Mouse (Mus musculus) neural tube, embryonic 14.5 days (tissue): ENCODE measurements around the gene Thrb. TPM values are rescaled to one million over a fixed set of nuclear protein-coding genes. Genes with fewer than 3 reads are reported as not detected.

Experiments
- ATAC-seq: fragments of 200-750 bp; cut with Nextera tagmentation; 2 replicates; pipeline ENCODE4 v1.8.0; 2017; ENCODE audit warnings: low read depth, mild to moderate bottlenecking, moderate TSS enrichment, moderate library complexity
- H3K27ac ChIP-seq: fragments of 300-500 bp; sonication (generic); 2 replicates; pipeline ENCODE4 v1.5.1; 2014; ENCODE audit warnings: low read depth, mild to moderate bottlenecking, control low read depth, low read length, moderate library complexity, mixed read lengths
- H3K27me3 ChIP-seq: fragments of 300-500 bp; sonication (generic); 2 replicates; pipeline ENCODE4 v1.6.1; 2014; ENCODE audit warnings: low read length; ENCODE audit not compliant: control insufficient read depth, insufficient read depth
- H3K36me3 ChIP-seq: fragments of 300-500 bp; sonication (generic); 2 replicates; pipeline ENCODE4 v1.6.1; 2014; ENCODE audit warnings: low read length, mixed read lengths; ENCODE audit not compliant: control insufficient read depth, insufficient read depth
- H3K4me1 ChIP-seq: fragments of 300-500 bp; sonication (generic); 2 replicates; pipeline ENCODE4 v1.6.1; 2014; ENCODE audit warnings: low read length; ENCODE audit not compliant: control insufficient read depth, insufficient read depth
- H3K4me2 ChIP-seq: fragments of 300-500 bp; sonication (generic); 2 replicates; pipeline ENCODE4 v1.6.1; 2014; ENCODE audit warnings: mild to moderate bottlenecking, low read depth, low read length, control low read depth
- H3K4me3 ChIP-seq: fragments of 300-500 bp; sonication (generic); 2 replicates; pipeline ENCODE4 v1.5.1; 2014; ENCODE audit warnings: low read depth, low read length, control low read depth, mixed read lengths
- H3K9ac ChIP-seq: fragments of 300-500 bp; sonication (generic); replicated peaks from 2 replicates; pipeline ENCODE4 v1.6.1; 2014; ENCODE audit warnings: low read depth, mild to moderate bottlenecking, control low read depth, low read length, mixed read lengths
- H3K9me3 ChIP-seq: fragments of 300-500 bp; sonication (generic); 2 replicates; pipeline ENCODE4 v1.6.1; 2016; ENCODE audit warnings: low read length; ENCODE audit not compliant: control insufficient read depth
- WGBS: fragments of 180-500 bp; shearing (Covaris S2); extraction: QIAGEN DNeasy Blood & Tissue Kit; methylation state at CpG from one replicate; pipeline ENCODE4 v1.1.7; 2014; 5-methylcytosine and 5-hydroxymethylcytosine counted together
- polyA plus RNA-seq: library from polyadenylated mRNA; unstranded; fragments of >200 nt; fragmentation: Nextera tagmentation; extraction: Ambion mirVana; gene quantifications from 2 replicates; pipeline ENCODE4 v1.2.1, GENCODE M21; 2014

Gene Thrb
- polyA plus RNA-seq, 1 experiment from 2014 or later: 1.7 TPM

DNA sequence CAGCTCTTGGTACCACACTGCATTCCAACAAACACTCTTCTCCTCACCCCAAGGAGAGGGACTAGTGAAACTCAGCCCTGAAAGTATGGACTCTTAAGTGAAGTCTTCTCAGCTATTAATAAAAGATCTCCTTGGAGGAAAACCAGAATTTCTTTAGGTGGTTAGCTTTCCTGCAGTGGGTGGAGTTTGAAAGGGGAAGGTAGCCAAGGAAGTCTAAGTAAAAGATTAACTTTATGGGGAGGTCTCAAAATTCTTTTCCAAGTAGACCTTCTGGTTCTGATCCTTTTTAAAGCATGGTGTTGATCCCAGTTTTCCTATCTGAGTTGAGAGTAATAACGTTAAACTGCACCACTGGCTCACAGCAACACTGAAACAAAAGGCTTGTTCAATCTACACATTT lies 31.2 kb downstream of the Thrb start:
- H3K27me3 ChIP-seq: no peaks in the 10 kb centered on the region
- no peak for ATAC-seq
- H3K4me3 ChIP-seq: no peak overlapping the region
- no peak overlapping the region for H3K9ac ChIP-seq
- 76% methylated on average over 1 of the region's 1 CpGs for WGBS
- H3K4me2 ChIP-seq: no peak overlapping the region
- no peaks in the 10 kb centered on the region for H3K36me3 ChIP-seq
- no peaks in the 10 kb centered on the region for H3K9me3 ChIP-seq
- H3K4me1 ChIP-seq: no peaks in the 10 kb centered on the region
- no peak overlapping the region for H3K27ac ChIP-seq

DNA sequence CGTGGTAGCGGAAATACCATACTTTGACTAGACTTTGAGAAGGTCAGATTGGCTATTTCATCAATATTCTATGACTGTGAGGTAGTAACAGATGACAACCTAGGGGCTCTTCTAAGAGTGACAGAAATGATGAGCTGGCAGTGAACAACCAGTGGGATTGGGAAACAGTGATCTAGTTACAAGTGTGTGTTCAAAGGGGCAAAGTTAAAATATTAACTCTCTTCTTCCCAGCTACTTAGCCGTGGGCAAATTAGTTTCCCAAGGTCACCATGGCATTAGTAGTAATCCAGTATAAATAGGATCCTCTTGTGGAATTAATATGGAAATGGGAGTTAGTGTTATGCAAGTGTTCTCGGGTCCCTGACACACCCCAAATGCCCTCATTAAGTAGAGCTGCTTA lies 35.5 kb downstream of the Thrb start:
- Histone ChIP-seq H3K36me3 (no peaks in the 10 kb centered on the region), H3K4me2 (no peak overlapping the region), H3K27me3 (no peaks in the 10 kb centered on the region), H3K27ac (no peak overlapping the region), H3K9ac (no peak overlapping the region), H3K4me3 (no peak overlapping the region), H3K4me1 (no peaks in the 10 kb centered on the region), H3K9me3 (no peaks in the 10 kb centered on the region)
- no peak for ATAC-seq
- WGBS: 87% methylated on average over 4 of the region's 4 CpGs

DNA sequence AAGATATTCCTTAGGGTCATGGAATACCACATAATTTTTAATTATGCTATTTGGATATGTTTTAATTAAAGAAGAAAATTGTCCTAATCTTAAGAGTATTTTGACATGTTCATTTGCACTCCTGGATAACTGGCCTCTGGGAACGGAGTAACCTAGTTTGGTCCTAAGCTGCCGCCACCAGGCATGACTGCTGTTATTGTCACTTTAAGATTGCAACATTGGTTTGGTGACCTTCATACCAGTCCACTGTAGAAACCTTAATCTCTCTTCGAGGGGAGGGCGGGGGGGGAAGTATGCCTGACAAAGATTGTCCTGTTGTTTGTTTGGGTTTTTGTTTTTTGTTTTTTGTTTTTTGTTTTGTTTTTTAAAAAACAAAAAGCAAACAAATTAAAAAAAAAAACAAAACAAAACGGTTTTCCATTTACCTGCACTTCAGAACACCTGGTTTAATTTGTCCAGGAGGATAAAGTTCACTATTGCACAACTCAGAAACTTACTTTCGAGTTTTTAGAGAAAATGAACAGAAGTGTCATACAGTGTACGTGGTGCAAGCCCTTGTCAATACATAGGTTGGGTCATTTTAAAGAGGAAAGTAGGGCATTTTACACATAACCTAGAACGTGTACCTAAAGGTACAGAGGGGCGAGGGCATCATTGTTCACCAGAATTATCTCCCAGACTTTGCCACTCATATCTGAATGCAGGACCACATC lies 38.0 kb downstream of the Thrb start:
- Histone ChIP-seq H3K9ac (no peak overlapping the region), H3K9me3 (no peaks in the 10 kb centered on the region), H3K27me3 (no peaks in the 10 kb centered on the region)

DNA sequence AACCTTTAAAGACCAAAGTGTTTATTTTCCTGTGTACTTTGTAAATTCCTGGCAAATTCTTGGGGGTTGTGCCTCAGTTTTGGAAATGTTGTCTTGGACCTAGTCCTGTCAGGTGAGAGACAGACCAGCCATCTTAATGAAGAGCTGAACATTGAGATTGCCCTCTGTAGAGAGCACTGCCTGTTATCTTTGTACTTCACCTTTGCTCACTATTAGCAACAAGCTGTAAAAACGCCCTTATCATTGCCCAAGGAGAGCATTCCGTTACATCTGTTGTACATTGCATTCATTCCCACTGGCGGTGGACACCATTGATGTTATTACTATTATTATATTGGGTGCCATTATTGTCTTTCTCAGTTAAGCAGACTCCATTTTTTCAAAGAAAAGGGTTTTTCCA lies 40.2 kb downstream of the Thrb start:
- no peak for ATAC-seq
- Histone ChIP-seq H3K36me3 (no peaks in the 10 kb centered on the region), H3K27ac (no peak overlapping the region), H3K4me3 (no peak overlapping the region), H3K9ac (no peak overlapping the region), H3K27me3 (no peaks in the 10 kb centered on the region), H3K9me3 (no peaks in the 10 kb centered on the region), H3K4me1 (no peaks in the 10 kb centered on the region), H3K4me2 (no peak overlapping the region)
- 91% methylated on average over 3 of the region's 3 CpGs for WGBS

More for the DNA sequence above, 38.0 kb downstream of the Thrb start:
- no peaks in the 10 kb centered on the region for H3K36me3 ChIP-seq
- no peak for ATAC-seq
- WGBS: 88% methylated on average over 9 of the region's 9 CpGs
- no peak overlapping the region for H3K4me3 ChIP-seq
- no peaks in the 10 kb centered on the region for H3K4me1 ChIP-seq
- no peak overlapping the region for H3K27ac ChIP-seq
- H3K4me2 ChIP-seq: no peak overlapping the region

DNA sequence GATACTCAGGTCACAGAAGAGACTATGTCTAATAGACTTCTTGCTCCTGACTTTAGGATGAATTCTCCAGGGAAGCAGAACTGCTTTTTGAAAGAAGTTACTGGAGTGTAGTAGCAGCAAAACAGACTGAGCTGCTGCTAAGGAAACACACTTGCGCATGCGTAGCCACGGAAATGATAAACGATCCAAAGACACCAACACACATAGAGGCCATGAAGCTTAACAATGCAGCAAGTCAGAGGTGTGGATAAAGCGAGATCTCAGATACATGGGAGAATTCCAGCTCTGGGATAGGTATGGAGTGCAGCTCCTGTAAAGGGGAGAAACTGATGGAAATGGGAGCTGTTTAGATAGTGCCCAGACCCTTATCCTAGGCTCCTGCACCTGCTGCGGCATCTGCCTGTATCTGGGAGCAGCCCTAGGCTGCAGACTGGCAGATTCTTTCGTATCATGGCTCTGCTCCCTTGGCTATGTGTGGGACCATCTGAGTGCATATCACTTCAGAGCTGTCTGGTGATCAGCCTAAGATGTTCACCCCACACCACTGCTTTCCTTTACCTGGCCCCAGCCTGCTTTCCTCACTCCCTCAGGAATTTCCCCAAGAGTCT lies 53.3 kb downstream of the Thrb start:
- H3K4me2 ChIP-seq: no peak overlapping the region
- no peaks in the 10 kb centered on the region for H3K4me1 ChIP-seq
- no peak for ATAC-seq

DNA sequence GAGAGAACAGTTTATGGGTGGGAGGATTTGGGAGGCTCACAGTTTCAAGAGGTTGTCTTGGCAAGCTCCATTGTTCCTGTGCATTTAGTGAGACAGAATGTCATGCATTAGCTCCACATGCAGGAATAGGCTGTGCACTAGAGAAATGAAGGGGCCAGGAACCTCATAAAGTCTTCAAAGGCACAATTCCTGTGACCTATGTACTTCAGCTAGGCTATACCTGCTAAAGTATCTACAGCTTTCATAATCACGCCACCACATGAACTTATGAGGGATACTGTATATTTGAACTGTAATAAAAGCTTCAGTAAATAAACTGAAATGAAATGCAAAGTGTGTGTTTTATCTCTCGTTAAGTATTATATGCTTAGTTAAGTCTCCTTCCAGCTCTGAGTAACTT lies 59.4 kb downstream of the Thrb start:
- Histone ChIP-seq H3K9ac (no peak overlapping the region), H3K4me1 (no peaks in the 10 kb centered on the region), H3K9me3 (no peaks in the 10 kb centered on the region; the same call in 1 of the 2 replicates), H3K4me3 (no peak overlapping the region), H3K4me2 (no peak overlapping the region), H3K27ac (no peak overlapping the region), H3K36me3 (no peaks in the 10 kb centered on the region), H3K27me3 (no peaks in the 10 kb centered on the region)
- ATAC-seq: no peak
- WGBS: 84% methylated on average over 2 of the region's 2 CpGs

More for the DNA sequence above, 53.3 kb downstream of the Thrb start:
- Histone ChIP-seq H3K9ac (no peak overlapping the region), H3K36me3 (no peaks in the 10 kb centered on the region), H3K27me3 (no peaks in the 10 kb centered on the region), H3K9me3 (no peaks in the 10 kb centered on the region; the same call in 1 of the 2 replicates), H3K27ac (no peak overlapping the region), H3K4me3 (no peak overlapping the region)
- WGBS: 78% methylated on average over 7 of the region's 7 CpGs

DNA sequence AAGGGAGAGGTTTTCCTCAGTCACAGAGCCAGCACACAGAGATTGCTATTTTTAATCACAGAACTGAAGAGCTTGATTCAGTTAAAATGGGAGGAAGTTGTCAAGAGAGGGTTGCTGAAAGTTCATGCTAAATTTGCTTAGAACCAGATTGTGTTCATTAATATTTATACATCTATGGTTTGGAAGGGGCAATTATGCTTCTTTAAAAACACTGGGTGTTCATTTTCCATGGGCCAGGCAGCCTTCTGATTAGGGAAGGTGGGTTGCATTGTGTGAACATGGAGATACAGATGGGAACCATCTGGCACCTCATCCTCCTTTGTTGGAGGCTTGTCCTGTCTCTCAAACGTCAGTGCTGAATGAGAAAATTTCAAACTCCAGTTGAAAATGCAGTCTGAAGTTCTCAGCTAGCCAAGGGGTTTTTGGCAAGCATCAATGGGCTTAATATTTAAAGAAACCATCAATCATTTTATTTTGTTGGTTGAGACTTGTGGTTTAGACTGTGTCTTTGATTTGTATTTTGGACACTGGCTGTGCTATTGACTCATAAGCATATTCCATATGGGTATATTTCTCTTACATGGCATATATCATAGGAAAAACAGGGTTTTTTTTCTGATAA lies 62.9 kb downstream of the Thrb start:
- Histone ChIP-seq H3K36me3 (no peaks in the 10 kb centered on the region), H3K9me3 (no peaks in the 10 kb centered on the region), H3K4me2 (no peak overlapping the region), H3K4me1 (no peaks in the 10 kb centered on the region), H3K9ac (no peak overlapping the region), H3K27ac (no peak overlapping the region), H3K27me3 (no peaks in the 10 kb centered on the region), H3K4me3 (no peak overlapping the region)
- no peak for ATAC-seq
- 34% methylated on average over 1 of the region's 1 CpGs for WGBS

DNA sequence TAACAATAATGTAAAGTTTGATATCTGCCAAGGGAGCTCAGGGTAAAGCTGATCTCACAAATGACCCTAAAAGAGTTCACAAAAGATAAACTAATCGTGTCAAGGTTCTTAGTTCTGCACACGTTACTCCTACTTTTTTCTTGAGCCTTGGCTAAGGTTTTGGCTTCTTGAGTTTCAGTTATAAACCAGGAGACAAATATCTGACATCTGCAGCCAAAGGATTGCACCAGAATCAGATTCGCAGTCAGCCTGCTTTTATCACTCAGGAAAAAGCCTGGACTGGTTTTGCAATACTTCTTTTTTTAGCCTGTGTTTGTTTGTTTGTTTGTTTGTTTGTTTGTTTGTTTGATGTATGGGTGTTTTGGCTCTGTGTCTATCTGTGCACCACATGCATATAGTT lies 64.5 kb downstream of the Thrb start:
- Histone ChIP-seq H3K4me3 (no peak overlapping the region), H3K9me3 (no peaks in the 10 kb centered on the region), H3K36me3 (no peaks in the 10 kb centered on the region), H3K4me2 (no peak overlapping the region), H3K9ac (no peak overlapping the region), H3K27ac (no peak overlapping the region), H3K27me3 (no peaks in the 10 kb centered on the region), H3K4me1 (no peaks in the 10 kb centered on the region)
- WGBS: 87% methylated on average over 3 of the region's 3 CpGs
- no peak for ATAC-seq

DNA sequence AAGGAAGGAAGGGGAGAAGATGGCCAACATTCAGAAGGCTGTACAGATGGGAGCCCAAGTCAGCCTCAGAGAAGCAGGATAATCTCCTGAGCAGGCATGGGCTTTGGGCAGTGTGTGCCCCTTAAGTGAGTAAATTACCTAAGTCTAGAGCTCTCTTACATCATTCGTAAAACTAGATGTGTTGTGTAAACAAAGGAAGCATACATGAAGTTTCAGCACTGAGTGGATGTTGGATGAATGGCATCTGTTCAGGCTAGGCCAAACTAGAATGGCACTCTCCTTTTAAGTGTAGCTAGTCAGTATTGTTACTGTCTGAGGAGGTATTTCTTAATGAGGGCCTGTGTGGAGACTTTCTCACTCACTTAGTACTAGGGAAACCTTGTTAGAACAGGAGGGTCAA lies 66.8 kb downstream of the Thrb start:
- H3K9me3 ChIP-seq: no peaks in the 10 kb centered on the region
- no peak overlapping the region for H3K4me2 ChIP-seq
- no peaks in the 10 kb centered on the region for H3K4me1 ChIP-seq
- no peak overlapping the region for H3K4me3 ChIP-seq
- H3K27me3 ChIP-seq: no peaks in the 10 kb centered on the region
- H3K9ac ChIP-seq: no peak overlapping the region
- 88% methylated on average over 1 of the region's 1 CpGs for WGBS
- no peak overlapping the region for H3K27ac ChIP-seq
- no peaks in the 10 kb centered on the region for H3K36me3 ChIP-seq
- ATAC-seq: no peak
